Mouse (Mus musculus) forebrain, embryonic 10.5 days (tissue): ENCODE measurements at regions not wholly inside any gene's neighbourhood (a gene's known extent, or its start where the extent isn't known, plus 50 kb on each side); places are given as distances from the start of the nearest gene placed in this dataset.

ENCODE experiments used
- DNase-seq: peaks from one replicate; pipeline ENCODE4 v3.0.0-alpha.2; 2017; ENCODE audit warnings: low spot score; ENCODE audit errors: extremely low spot score
- H3K27ac ChIP-seq: fragments of 300-500 bp; sonication (generic); 2 replicates; pipeline ENCODE4 v1.5.1; 2016; ENCODE audit warnings: mild to moderate bottlenecking
- H3K27me3 ChIP-seq: fragments of 300-500 bp; sonication (generic); 2 replicates; pipeline ENCODE4 v1.6.1; 2016; ENCODE audit warnings: mild to moderate bottlenecking; ENCODE audit not compliant: poor library complexity, severe bottlenecking
- H3K36me3 ChIP-seq: fragments of 300-500 bp; sonication (generic); replicated peaks from 2 replicates; pipeline ENCODE4 v1.6.1; 2016; ENCODE audit warnings: mild to moderate bottlenecking, moderate library complexity
- H3K4me1 ChIP-seq: fragments of 300-500 bp; sonication (generic); 2 replicates; pipeline ENCODE4 v1.6.1; 2016
- H3K4me3 ChIP-seq: fragments of 300-500 bp; sonication (generic); 2 replicates; pipeline ENCODE4 v1.5.1; 2016; ENCODE audit warnings: mild to moderate bottlenecking, moderate library complexity
- H3K9me3 ChIP-seq: fragments of 300-500 bp; sonication (generic); 2 replicates; pipeline ENCODE4 v1.6.1; 2016; ENCODE audit warnings: mild to moderate bottlenecking, moderate library complexity
- WGBS: fragments of 180-500 bp; shearing (Covaris S2); methylation state at CpG from one replicate; pipeline ENCODE4 v1.1.7; 2016; 5-methylcytosine and 5-hydroxymethylcytosine counted together

DNA sequence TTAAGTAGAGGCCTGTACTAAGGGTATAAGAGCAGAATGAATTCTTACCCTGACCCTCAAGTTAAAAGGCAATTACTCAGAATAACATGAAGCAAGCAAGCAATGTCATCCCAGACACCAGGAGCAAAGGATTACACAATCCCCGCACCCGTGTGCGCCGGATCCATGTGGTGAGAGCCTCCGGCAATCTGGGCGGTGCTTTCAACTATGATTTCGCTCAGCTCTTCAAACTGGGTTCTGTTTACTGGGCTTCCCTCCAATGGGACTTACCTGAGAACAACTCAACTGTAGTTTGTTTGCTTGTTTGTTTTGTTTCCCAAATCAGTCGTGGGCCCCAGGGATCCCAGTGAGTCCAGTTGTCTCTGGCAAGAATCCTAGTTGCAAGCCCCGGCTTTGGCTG is 133.8 kb upstream of the Man2a1 start:
- Histone ChIP-seq H3K27me3 (no peaks in the 10 kb centered on the region), H3K4me3 (no peak overlapping the region), H3K36me3 (no peaks in the 10 kb centered on the region), H3K4me1 (peaks cover 8% of the 10 kb centered on the region), H3K27ac (no peak overlapping the region), H3K9me3 (no peaks in the 10 kb centered on the region)
- 76% methylated on average over 9 of the region's 9 CpGs for WGBS
- DNase-seq = no peak

DNA sequence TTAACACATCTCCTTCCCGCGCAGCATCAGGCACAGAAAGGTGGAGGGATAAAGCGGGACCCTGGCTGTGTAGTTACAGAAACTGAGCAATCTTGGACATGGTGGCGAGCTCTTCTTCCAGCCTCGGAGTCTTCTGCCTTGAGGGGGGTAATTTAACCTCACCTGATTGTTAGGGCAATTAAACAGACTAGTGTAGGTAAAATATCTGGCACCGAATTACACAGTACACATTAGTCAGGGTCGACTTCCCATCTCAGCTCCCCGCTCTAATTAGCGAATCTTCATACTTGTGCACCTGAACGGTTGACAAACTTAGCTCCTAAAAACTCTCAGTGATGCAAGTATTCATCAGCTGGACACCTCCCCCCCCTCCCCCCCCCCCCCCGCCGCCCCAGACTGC is 133.2 kb upstream of the Man2a1 start:
- WGBS = 55% methylated on average over 11 of the region's 12 CpGs
- no peak for DNase-seq
- no peak overlapping the region for H3K4me3 ChIP-seq

DNA sequence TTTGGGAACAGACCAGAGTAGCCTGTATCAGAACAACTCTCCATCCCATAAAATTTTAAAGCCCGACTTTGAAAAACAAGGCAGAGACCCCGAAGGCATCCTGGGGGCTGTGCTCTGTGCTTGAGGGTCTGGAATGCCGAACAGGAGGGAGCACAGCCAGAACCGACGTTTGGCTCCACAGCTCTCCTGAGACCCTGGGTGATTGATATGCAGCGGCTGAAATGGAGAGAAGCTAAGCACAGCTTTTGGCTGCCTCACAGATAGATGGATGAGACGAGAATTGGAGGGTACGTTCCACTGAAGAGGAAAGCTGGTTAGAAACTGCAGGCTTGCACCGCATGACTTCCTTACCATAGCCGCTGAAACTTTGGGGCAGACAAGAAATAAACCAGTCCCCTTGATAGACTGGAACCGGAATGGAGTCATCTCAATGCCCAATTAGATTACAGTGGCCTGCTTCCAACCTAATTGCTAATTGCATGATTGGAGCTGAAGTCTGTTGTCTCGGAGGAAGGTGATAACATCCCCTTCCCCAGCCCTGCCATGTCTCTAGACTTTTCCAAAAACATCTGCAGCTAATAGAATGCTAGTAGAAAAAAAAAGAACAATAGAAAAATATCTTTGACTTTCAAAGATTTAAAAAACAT is 130.7 kb upstream of the Man2a1 start:
- no peaks in the 10 kb centered on the region for H3K36me3 ChIP-seq
- H3K4me1 ChIP-seq = peaks cover 8% of the 10 kb centered on the region
- no peak for DNase-seq
- H3K4me3 ChIP-seq = no peak overlapping the region
- WGBS = 67% methylated on average over 12 of the region's 12 CpGs
- H3K27me3 ChIP-seq = no peaks in the 10 kb centered on the region
- no peaks in the 10 kb centered on the region for H3K9me3 ChIP-seq
- H3K27ac ChIP-seq = no peak overlapping the region

More for the DNA sequence above, 133.2 kb upstream of the Man2a1 start:
- H3K4me1 ChIP-seq = peaks cover 8% of the 10 kb centered on the region
- H3K27me3 ChIP-seq = no peaks in the 10 kb centered on the region
- H3K27ac ChIP-seq = no peak overlapping the region
- no peaks in the 10 kb centered on the region for H3K9me3 ChIP-seq
- H3K36me3 ChIP-seq = no peaks in the 10 kb centered on the region

DNA sequence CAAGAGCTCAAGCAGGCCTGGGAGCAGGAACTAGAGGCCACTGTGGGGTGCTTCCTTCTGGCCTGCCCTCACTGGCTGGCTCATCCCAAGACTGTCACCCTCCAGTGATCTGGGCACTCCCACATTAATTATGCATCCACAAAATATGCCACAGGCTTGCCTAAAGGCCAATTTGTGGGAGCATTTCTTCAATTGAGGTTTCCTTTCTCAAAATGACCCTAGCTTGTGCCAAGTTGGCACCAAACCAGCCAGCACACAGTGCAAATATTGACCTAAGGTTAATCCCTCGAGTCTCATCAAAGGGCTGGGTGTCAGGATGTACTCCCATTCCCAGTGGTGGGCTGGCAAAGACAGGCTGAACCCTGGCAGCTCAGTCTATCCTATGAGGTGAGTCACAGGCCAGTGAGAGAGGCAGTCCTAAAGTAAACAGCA is 119.9 kb upstream of the Man2a1 start:
- no peaks in the 10 kb centered on the region for H3K9me3 ChIP-seq
- 0 out of 2 replicates have a peak, but pooled peaks cover under 1% of the 10 kb centered on the region for H3K4me1 ChIP-seq
- DNase-seq = no peak
- H3K27me3 ChIP-seq = no peaks in the 10 kb centered on the region
- WGBS = 41% methylated on average over 1 of the region's 1 CpGs
- no peaks in the 10 kb centered on the region for H3K36me3 ChIP-seq
- no peak overlapping the region for H3K27ac ChIP-seq
- no peak overlapping the region for H3K4me3 ChIP-seq

DNA sequence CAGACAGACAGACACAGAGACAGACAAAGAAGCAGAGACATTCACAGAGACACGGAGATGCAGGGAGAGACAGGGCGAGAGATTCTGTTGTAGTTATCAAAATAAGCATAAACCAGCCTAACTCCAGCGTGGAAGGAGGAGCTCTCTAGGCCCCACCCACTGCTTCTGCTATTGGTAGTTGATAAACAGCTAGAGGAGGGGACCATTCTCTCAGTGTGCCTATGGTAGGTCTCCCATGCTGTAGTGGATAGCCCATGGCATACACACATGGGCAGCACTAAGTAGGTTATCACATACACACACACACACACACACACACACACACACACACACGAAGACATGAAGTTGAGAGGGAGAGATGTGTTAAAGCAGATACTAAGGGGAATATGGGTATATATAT is 115.7 kb upstream of the Man2a1 start:
- WGBS = 84% methylated on average over 4 of the region's 4 CpGs
- no peak for DNase-seq
- H3K36me3 ChIP-seq = no peaks in the 10 kb centered on the region
- 0 out of 2 replicates have a peak, but pooled peaks cover 3% of the 10 kb centered on the region for H3K4me1 ChIP-seq
- H3K9me3 ChIP-seq = no peaks in the 10 kb centered on the region
- no peak overlapping the region for H3K4me3 ChIP-seq
- no peak overlapping the region for H3K27ac ChIP-seq
- H3K27me3 ChIP-seq = no peaks in the 10 kb centered on the region

DNA sequence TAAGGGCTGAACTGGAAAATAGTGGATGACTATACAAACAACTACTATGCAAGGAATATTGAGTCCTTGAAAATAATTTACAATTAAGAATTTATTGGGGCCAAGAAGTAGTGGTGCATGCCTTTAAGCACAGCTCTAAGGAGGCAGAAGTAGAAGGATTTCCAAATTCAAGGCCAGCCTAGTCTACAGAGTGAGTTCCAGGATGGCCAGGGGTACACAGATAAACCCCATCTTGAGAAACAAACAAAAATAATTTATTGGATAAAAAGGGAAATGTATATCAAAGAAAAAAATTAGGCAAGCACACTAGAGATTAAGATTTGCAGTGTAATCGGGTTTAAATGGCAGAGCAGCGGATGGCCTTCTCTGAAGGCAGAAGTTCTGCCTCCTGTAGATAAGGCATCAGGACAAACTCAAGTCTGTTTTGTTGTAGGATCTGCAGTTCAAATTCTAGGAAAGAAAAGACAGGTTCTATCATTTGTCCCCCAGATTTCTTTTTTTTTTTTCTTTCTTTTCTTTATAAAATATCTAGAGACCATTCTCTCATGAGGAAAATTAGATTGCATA is 110.7 kb upstream of the Man2a1 start:
- Histone ChIP-seq H3K9me3 (no peaks in the 10 kb centered on the region), H3K4me3 (no peak overlapping the region), H3K36me3 (no peaks in the 10 kb centered on the region), H3K27ac (no peak overlapping the region), H3K4me1 (peaks cover 6% of the 10 kb centered on the region; the same call in 1 of the 2 replicates), H3K27me3 (no peaks in the 10 kb centered on the region)
- no peak for DNase-seq
- 94% methylated on average over 2 of the region's 2 CpGs for WGBS

DNA sequence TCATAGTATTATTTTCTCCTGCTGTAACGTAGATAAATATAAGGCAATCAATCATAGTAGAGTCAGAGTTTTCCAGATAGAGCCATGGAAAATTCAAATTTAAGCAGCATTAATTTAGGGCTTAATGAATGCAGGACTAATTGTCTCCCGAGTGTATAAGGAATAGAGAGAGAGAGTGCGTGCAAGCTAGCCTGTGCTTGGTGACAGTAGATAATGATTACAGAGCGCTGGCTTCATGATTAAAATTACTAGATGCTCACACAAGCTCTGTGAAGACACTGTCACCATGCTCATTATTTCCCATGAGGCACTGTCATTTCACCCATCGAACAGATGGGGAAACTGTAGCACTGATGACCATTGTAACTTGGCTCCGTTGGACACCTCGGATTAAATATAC is 109.9 kb upstream of the Man2a1 start:
- WGBS = 93% methylated on average over 7 of the region's 7 CpGs
- Histone ChIP-seq H3K36me3 (no peaks in the 10 kb centered on the region), H3K27me3 (no peaks in the 10 kb centered on the region), H3K4me1 (peaks cover 5% of the 10 kb centered on the region; the same call in 1 of the 2 replicates), H3K9me3 (no peaks in the 10 kb centered on the region), H3K4me3 (no peak overlapping the region), H3K27ac (no peak overlapping the region)
- no peak for DNase-seq

DNA sequence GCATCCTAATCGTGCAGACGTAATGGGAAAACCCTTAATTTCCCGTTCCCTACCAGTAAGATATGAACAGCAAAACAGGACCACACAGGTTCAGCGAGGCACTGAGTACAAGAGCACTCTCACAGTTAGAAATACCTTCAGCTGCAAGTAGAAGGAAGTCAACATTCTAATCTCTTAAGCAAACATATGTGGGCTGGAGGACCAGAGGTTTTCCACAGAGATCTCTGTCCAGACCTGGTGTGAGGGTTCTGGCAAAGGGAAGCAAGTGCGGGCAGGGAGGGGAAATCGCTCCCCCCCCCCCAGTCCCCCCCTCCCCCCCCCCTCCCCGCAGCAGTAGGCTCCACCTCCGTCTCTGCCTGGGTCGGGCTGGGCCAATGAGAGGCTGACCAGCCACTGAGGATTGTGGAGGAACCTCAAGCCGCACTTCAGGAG is 108.6 kb upstream of the Man2a1 start:
- Histone ChIP-seq H3K27me3 (no peaks in the 10 kb centered on the region), H3K4me3 (no peak overlapping the region), H3K9me3 (no peaks in the 10 kb centered on the region), H3K27ac (no peak overlapping the region), H3K36me3 (no peaks in the 10 kb centered on the region), H3K4me1 (peaks cover 4% of the 10 kb centered on the region; the same call in 1 of the 2 replicates)
- no peak for DNase-seq
- WGBS = 55% methylated on average over 7 of the region's 10 CpGs

DNA sequence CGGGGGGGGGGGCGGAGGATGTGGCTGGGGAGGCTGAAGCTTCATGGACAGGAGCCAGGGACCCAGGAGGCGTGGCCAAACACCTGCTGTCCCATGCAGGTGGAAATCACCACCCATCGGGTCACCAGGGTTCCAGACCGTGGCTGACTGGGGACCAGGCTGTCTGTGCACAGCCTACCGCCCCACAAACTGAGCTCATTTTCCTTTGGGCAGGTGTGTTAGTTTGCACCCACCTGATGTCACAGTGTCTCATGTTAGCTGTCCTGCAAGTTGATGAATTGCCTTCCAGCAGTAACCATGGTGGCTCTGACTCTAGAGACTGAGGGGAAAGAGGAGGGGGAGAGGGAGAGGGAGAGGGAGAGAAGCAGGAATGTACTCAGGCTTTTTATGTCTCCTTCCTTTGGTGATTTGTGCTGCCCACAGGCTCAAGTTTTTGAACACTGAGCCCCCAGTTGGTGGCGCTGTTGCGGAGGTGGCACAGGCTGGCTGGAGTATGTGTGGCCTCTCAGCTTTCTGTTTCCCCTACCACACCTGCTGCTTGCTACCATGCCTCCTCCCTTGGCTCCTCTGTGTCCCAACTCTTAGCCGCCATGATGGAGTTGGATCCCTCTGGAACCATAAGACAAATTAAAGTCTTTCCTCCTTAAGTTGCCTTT is 107.8 kb upstream of the Man2a1 start:
- Histone ChIP-seq H3K4me1 (peaks cover 4% of the 10 kb centered on the region; the same call in 1 of the 2 replicates), H3K27me3 (no peaks in the 10 kb centered on the region), H3K9me3 (no peaks in the 10 kb centered on the region), H3K27ac (no peak overlapping the region), H3K36me3 (no peaks in the 10 kb centered on the region), H3K4me3 (no peak overlapping the region)
- no peak for DNase-seq
- WGBS = 50% methylated on average over 7 of the region's 9 CpGs

DNA sequence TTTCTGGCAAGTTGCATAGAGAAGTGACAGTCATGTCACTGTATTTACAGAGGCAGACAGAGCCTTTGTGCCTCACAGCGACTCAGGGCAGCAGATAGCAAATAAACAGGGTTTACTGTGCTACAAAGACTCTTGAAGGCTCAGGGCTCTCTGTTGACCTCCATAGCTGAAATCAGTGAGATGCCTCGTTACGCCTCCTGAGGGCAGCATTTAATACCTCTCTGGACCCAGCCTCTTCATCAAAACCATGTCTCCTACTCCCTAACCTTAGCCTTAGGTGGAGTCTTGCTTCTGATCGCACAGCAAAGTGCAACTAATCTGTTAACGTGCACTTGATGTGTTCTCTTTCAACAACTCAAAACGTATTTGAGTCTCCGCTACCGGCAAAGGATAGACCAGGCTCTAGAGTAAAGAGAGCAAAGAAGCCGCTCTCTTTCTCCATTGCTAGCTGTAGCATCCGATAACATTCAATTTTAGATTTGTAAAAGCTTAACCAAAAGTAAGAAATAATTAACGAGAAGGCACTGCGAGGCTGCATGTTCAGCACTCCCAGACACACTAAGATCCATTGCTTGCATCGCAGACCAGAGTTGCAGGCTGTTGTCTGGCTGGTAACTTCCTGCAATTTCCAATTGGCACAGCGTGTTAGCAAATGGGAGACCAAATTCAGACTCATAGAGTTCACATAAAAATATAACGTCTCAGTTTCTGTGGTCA is 101.1 kb upstream of the Man2a1 start:
- Histone ChIP-seq H3K4me3 (no peak overlapping the region), H3K36me3 (no peaks in the 10 kb centered on the region), H3K4me1 (peaks cover 10% of the 10 kb centered on the region; the same call in 1 of the 2 replicates), H3K27me3 (no peaks in the 10 kb centered on the region), H3K27ac (no peak overlapping the region), H3K9me3 (no peaks in the 10 kb centered on the region)
- WGBS = 63% methylated on average over 15 of the region's 15 CpGs
- DNase-seq = no peak

DNA sequence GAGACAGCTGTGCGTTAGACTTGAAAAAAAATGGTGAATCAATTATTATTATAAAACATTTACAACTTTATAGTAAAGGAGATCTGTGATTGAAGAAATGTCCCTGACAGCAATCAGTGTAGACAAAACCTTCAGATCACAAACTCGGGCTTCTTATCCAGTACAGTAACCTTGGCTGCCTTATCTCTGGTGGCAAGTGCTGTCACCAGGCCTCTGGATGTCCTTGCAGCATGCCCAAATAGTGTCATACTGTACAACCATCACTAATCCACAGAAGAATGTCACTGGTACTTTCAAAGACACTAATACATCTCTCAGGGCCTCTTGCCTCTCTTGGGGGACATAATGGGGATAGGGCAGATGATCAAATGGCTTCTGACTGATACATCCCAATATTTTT is 98.2 kb upstream of the Man2a1 start:
- no peak for DNase-seq

DNA sequence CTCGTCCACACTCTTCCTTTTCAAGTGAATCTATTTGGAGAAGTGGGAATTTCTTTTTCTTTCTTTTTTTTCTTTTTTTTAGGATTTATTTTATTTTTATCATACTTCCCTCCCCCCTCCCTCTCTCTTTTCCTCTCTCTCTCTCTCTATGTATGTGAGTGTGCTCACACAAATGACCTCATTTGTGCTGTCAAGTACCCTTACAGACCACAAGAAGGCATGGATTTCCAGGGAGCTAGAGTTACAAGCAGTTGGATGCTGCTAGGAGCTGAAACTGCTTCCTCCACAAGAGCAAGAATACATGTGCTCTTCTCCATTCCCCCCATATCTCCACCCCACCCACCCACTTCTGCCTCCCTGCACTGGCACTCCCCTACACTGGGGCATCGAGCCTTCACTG is 94.6 kb upstream of the Man2a1 start:
- H3K27ac ChIP-seq = no peak overlapping the region
- H3K4me3 ChIP-seq = no peak overlapping the region
- H3K4me1 ChIP-seq = peaks cover 11% of the 10 kb centered on the region; the same call in 1 of the 2 replicates
- no peaks in the 10 kb centered on the region for H3K9me3 ChIP-seq
- H3K27me3 ChIP-seq = no peaks in the 10 kb centered on the region
- 88% methylated on average over 2 of the region's 2 CpGs for WGBS
- H3K36me3 ChIP-seq = no peaks in the 10 kb centered on the region
- no peak for DNase-seq

More for the DNA sequence above, 98.2 kb upstream of the Man2a1 start:
- no peaks in the 10 kb centered on the region for H3K27me3 ChIP-seq
- 87% methylated on average over 2 of the region's 2 CpGs for WGBS
- H3K36me3 ChIP-seq = no peaks in the 10 kb centered on the region
- no peaks in the 10 kb centered on the region for H3K9me3 ChIP-seq
- no peak overlapping the region for H3K4me3 ChIP-seq
- peaks cover 11% of the 10 kb centered on the region; the same call in 1 of the 2 replicates for H3K4me1 ChIP-seq
- H3K27ac ChIP-seq = no peak overlapping the region
